Mouse (Mus musculus) frontal cortex, postnatal 36 days (tissue): ENCODE measurements at regions not wholly inside any gene's neighbourhood (a gene's known extent, or its start where the extent isn't known, plus 50 kb on each side); places are given as distances from the start of the nearest gene placed in this dataset.

ENCODE experiments used
- DNase-seq, 2 experiments: peaks; one replicate each; pipeline ENCODE4 v3.0.0; 2022; ENCODE audit warnings: low spot score in 2 of 2

- DNase-seq, result peak; percentile 8 to 44
Measured at GRCm38 (mm10) chr7:58488250-58488649, 167.7 kb upstream of the Atp10a start.
